Mouse (Mus musculus): ENCODE measurements around the gene Rab35.

- TF ChIP-seq CTCF (IDR thresholded peaks at IDR 0.05; ENCODE audit: borderline replicate concordance, insufficient read depth, low read depth, low read length), result no peak
- no peak for TF ChIP-seq POLR2A (IDR thresholded peaks at IDR 0.05; ENCODE audit: borderline replicate concordance, insufficient read depth, low read length)
These were observed 28.1 kb upstream of the Rab35 start for GRCm38 (mm10) chr5:115603561-115603960.

Measured in cerebellum, adult 2 months (tissue).